16 mouse cellular contexts compared by ENCODE assay signal in the genomic region with DNA sequence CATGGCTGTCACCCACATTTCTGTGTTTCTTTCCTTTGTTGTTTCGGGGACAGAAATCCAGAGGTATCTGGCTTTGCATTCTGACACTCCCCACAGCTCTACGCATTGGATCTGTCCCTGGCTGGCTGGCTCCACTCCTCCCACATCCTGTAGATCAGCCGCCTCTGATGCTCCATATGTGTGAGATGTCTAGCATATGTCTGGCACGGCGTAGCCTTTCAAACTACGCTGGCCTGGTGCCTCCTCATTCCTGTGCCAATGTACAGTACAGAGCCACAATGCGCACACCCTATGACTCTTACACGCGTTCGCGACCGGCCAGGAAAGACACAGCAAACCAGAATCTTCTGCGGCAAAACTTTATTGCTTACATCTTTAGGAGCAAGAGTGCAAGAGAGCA. TPM values are rescaled to one million over a fixed set of nuclear protein-coding genes. Genes with fewer than 3 reads are reported as not detected.
A peak's percentile ranks its signal among the peaks of the same experiment; 100 is the strongest.
DNase-seq lines count a peak whose midpoint lies in the region; ATAC-seq and TF ChIP-seq lines count a peak whose summit lies in the region.
"Had no signal": no experiment of that assay in that cellular context is flagged by ENCODE, and none has a peak within 500 bp of the region (broad histone marks: within the 10 kb centered on the region; RNA-seq: fewer than 3 reads in every experiment).

No protein-coding gene starts in this region.

- no peak for TF ChIP-seq POLR2A in brain, embryonic 14.5 days (IDR thresholded peaks at IDR 0.05; ENCODE audit: borderline replicate concordance, extremely low read depth, insufficient read depth, insufficient read length, poor library complexity, severe bottlenecking)

- ATAC-seq in forebrain, embryonic 13.5 days = peak; percentile 77; the same call in 1 of the 2 replicates
- no peak for ATAC-seq in granulocyte monocyte progenitor cell, adult 5-6 weeks (replicated peaks; ENCODE audit: poor library complexity, severe bottlenecking)
- ATAC-seq in liver, embryonic 11.5 days (replicated peaks; ENCODE audit: low FRiP score) = no peak

- peaks cover 10% of the 10 kb centered on the region for H3K4me1 ChIP-seq in forebrain, embryonic 13.5 days
- H3K4me1 ChIP-seq in forebrain, embryonic 10.5 days = peaks cover 9% of the 10 kb centered on the region
- H3K4me1 ChIP-seq in liver, embryonic 11.5 days (replicated peaks; ENCODE audit: control insufficient read depth, insufficient read depth, low read length) = no peaks in the 10 kb centered on the region; the same call in 1 of the 2 replicates
- H3K4me1 ChIP-seq: limb, embryonic 13.5 days; megakaryocyte, embryonic 14.5 days had no signal

- no peak for TF ChIP-seq CTCF in brain, embryonic 14.5 days (IDR thresholded peaks at IDR 0.05; ENCODE audit: borderline replicate concordance, extremely low read depth, insufficient read depth, insufficient read length)

- H3K9me3 ChIP-seq in forebrain, embryonic 13.5 days (replicated peaks) = no peaks in the 10 kb centered on the region
- no peaks in the 10 kb centered on the region for H3K9me3 ChIP-seq in forebrain, embryonic 10.5 days
- no peaks in the 10 kb centered on the region for H3K9me3 ChIP-seq in liver, embryonic 11.5 days (ENCODE audit: control insufficient read depth, low read length)
- H3K9me3 ChIP-seq: hindbrain, embryonic 12.5 days; limb, embryonic 13.5 days; lung, embryonic 15.5 days had no signal

- no peaks in the 10 kb centered on the region for H3K36me3 ChIP-seq in forebrain, embryonic 13.5 days (ENCODE audit: poor library complexity, severe bottlenecking)
- H3K36me3 ChIP-seq in forebrain, embryonic 10.5 days (replicated peaks) = no peaks in the 10 kb centered on the region
- no peaks in the 10 kb centered on the region for H3K36me3 ChIP-seq in liver, embryonic 11.5 days (ENCODE audit: control insufficient read depth, insufficient read depth, low read length)
- H3K36me3 ChIP-seq: hindbrain, embryonic 12.5 days; limb, embryonic 13.5 days; lung, embryonic 15.5 days had no signal

- H3K27me3 ChIP-seq in forebrain, embryonic 13.5 days = 0 out of 2 replicates have a peak, but pooled peaks cover 6% of the 10 kb centered on the region
- H3K27me3 ChIP-seq in forebrain, embryonic 10.5 days (ENCODE audit: poor library complexity, severe bottlenecking) = peaks cover 21% of the 10 kb centered on the region
- H3K27me3 ChIP-seq in liver, embryonic 11.5 days (replicated peaks; ENCODE audit: control insufficient read depth, insufficient read depth, low read length) = peaks cover 4% of the 10 kb centered on the region; the same call in 1 of the 2 replicates

- no peak overlapping the region for H3K4me2 ChIP-seq in forebrain, embryonic 13.5 days
- no peak overlapping the region for H3K4me2 ChIP-seq in liver, embryonic 11.5 days
- H3K4me2 ChIP-seq: hindbrain, embryonic 12.5 days; limb, embryonic 13.5 days; lung, embryonic 15.5 days had no signal

- H3K4me3 ChIP-seq in forebrain, embryonic 13.5 days = no peak overlapping the region
- no peak overlapping the region for H3K4me3 ChIP-seq in forebrain, embryonic 10.5 days
- no peak overlapping the region for H3K4me3 ChIP-seq in liver, embryonic 11.5 days (ENCODE audit: low read depth, low read length)
- H3K4me3 ChIP-seq: hindbrain, embryonic 12.5 days; limb, embryonic 13.5 days; lung, embryonic 15.5 days; megakaryocyte, embryonic 14.5 days; myocyte had no signal

- no peak for DNase-seq in forebrain, embryonic 10.5 days (ENCODE audit: extremely low spot score, low spot score)
- DNase-seq in brain, embryonic 14.5 days (ENCODE audit: low read depth) = peak; percentile 77
- DNase-seq in layer of hippocampus, adult 9-11 months = peak; percentile 62
- DNase-seq in right cerebral cortex, adult 2 months (ENCODE audit: low spot score in 2 of 2) = peak; percentile 65 to 77
- DNase-seq in kidney, postnatal 25 days = no peak
- DNase-seq in liver, embryonic 11.5 days (ENCODE audit: low spot score) = no peak
- DNase-seq: gastrocnemius, postnatal 36 days; kidney, adult 8-10 months; thymus, postnatal 36 days had no signal

- WGBS in forebrain, embryonic 13.5 days = 88% methylated on average over 13 of the region's 13 CpGs
- 93% methylated on average over 13 of the region's 13 CpGs for WGBS in forebrain, embryonic 10.5 days
- 84% methylated on average over 13 of the region's 13 CpGs for WGBS in liver, embryonic 11.5 days

- H3K9ac ChIP-seq in forebrain, embryonic 13.5 days = no peak overlapping the region
- H3K9ac ChIP-seq in liver, embryonic 11.5 days (ENCODE audit: low read depth, low read length) = no peak overlapping the region
- H3K9ac ChIP-seq: hindbrain, embryonic 12.5 days; limb, embryonic 13.5 days; lung, embryonic 15.5 days had no signal

- no peak overlapping the region for H3K27ac ChIP-seq in forebrain, embryonic 13.5 days
- H3K27ac ChIP-seq in forebrain, embryonic 10.5 days = no peak overlapping the region
- H3K27ac ChIP-seq in liver, embryonic 11.5 days (ENCODE audit: low read depth, low read length) = no peak overlapping the region
- H3K27ac ChIP-seq: hindbrain, embryonic 12.5 days; limb, embryonic 13.5 days; lung, embryonic 15.5 days had no signal

RNA-seq across cellular contexts. Expression of gene Trim67, which starts 8.3 kb away (rescaled TPM):
- 9.4 and 9.8 TPM in 2 replicates for polyA plus RNA-seq in forebrain, embryonic 13.5 days (2015; fragmentation: Nextera tagmentation; extraction: Ambion mirVana)
- polyA plus RNA-seq in forebrain, embryonic 10.5 days (2016; fragmentation: Nextera tagmentation; extraction: Ambion mirVana) = 0.18 and 0.35 TPM in 2 replicates
- 41.7 and 81.6 TPM in 2 replicates for polyA plus RNA-seq in brain, embryonic 14.5 days (2012; rRNA removed)
- not detected in 2 replicates for total RNA-seq in granulocyte monocyte progenitor cell, adult 5-6 weeks (2014; fragmentation: Nextera tagmentation)
- not detected in 2 replicates for total RNA-seq in granulocyte monocyte progenitor cell, adult 5-6 weeks (2017)
- polyA plus RNA-seq in liver, embryonic 11.5 days (2014; fragmentation: Nextera tagmentation; extraction: Ambion mirVana) = 0.05 TPM in 1 of 2 replicates, not detected in the other

RNA-seq across cellular contexts. Expression of gene Fam89a, which starts 33.0 kb away (rescaled TPM):
- 0.34 and 0.36 TPM in 2 replicates for polyA plus RNA-seq in forebrain, embryonic 13.5 days (2015; fragmentation: Nextera tagmentation; extraction: Ambion mirVana)
- polyA plus RNA-seq in forebrain, embryonic 10.5 days (2016; fragmentation: Nextera tagmentation; extraction: Ambion mirVana) = 1.8 and 2.3 TPM in 2 replicates
- polyA plus RNA-seq in brain, embryonic 14.5 days (2012; rRNA removed) = 0.49 and 0.64 TPM in 2 replicates
- not detected in 2 replicates for total RNA-seq in granulocyte monocyte progenitor cell, adult 5-6 weeks (2014; fragmentation: Nextera tagmentation)
- total RNA-seq in granulocyte monocyte progenitor cell, adult 5-6 weeks (2017) = not detected in 2 replicates
- polyA plus RNA-seq in liver, embryonic 11.5 days (2014; fragmentation: Nextera tagmentation; extraction: Ambion mirVana) = 3.6 and 3.8 TPM in 2 replicates

Comparison
In these comparisons a context has a peak if more than half of its experiments do, and no peak if none do; other contexts are left out.
1. DNase-seq: peak in brain, embryonic 14.5 days (single experiment), layer of hippocampus, adult 9-11 months (single experiment) and right cerebral cortex, adult 2 months (2 of 2); none in forebrain, embryonic 10.5 days (single experiment), kidney, postnatal 25 days (0 of 2) and liver, embryonic 11.5 days (single experiment).